26 mouse cellular contexts compared by ENCODE assay signal in genomic region chr3:34753557-34753956, GRCm38 (mm10).
A peak's percentile ranks its signal among the peaks of the same experiment; 100 is the strongest.
DNase-seq lines count a peak whose midpoint lies in the region; ATAC-seq and TF ChIP-seq lines count a peak whose summit lies in the region.
"Had no signal": no experiment of that assay in that cellular context is flagged by ENCODE, and none has a peak within 500 bp of the region (broad histone marks: within the 10 kb centered on the region; RNA-seq: fewer than 3 reads in every experiment).

No protein-coding gene starts in this region.

- no peak overlapping the region; the same call in 1 of the 2 replicates for H3K4me2 ChIP-seq in stomach, postnatal 0 days (replicated peaks; ENCODE audit: low read depth)
- H3K4me2 ChIP-seq: heart, embryonic 15.5 days; hindbrain, embryonic 15.5 days had no signal

- H3K9ac ChIP-seq in stomach, postnatal 0 days (ENCODE audit: low read length): no peak overlapping the region
- H3K9ac ChIP-seq: heart, embryonic 15.5 days; hindbrain, embryonic 15.5 days; liver, embryonic 14.5 days had no signal

- ATAC-seq in stomach, postnatal 0 days (ENCODE audit: low FRiP score, low TSS enrichment): peak; percentile 54; the same call in 1 of the 2 replicates
- ATAC-seq: CD4-positive, CD25-positive, alpha-beta regulatory T cell, adult 4 months; forebrain, embryonic 16.5 days had no signal

- H3K27me3 ChIP-seq in stomach, postnatal 0 days (ENCODE audit: control insufficient read depth, insufficient read depth, low read length): no peaks in the 10 kb centered on the region
- H3K27me3 ChIP-seq: heart, embryonic 15.5 days; hindbrain, embryonic 15.5 days had no signal

- no peak for TF ChIP-seq EP300 in stomach, postnatal 0 days (optimal IDR thresholded peaks at IDR 0.05)

- peak; percentile 30 for DNase-seq in embryo, embryonic 10 days (ENCODE audit: low spot score)
- no peak for DNase-seq in embryo, embryonic 11 days
- DNase-seq in urinary bladder, postnatal 14 days (ENCODE audit: low spot score): peak; percentile 33
- DNase-seq in urinary bladder, postnatal 4 days (ENCODE audit: low spot score in 2 of 2): no peak
- DNase-seq in lung, postnatal 25 days (ENCODE audit: low spot score): peak; percentile 79
- peak; percentile 39 for DNase-seq in stomach, postnatal 0 days (ENCODE audit: low spot score)
- DNase-seq in spleen, postnatal 4 days (ENCODE audit: low spot score in 2 of 2): no peak
- DNase-seq in left cerebral cortex, postnatal 14 days (ENCODE audit: low spot score in 2 of 2): no peak
- DNase-seq: adrenal gland, postnatal 25 days; cerebellum, adult 11-12 months; cerebellum, postnatal 25 days; gastrocnemius, postnatal 25 days; heart, postnatal 4 days; kidney, adult 2 months; kidney, postnatal 10 days; left cerebral cortex, postnatal 4 days; right cerebral cortex, postnatal 14 days; spleen, adult 18-20 months; thymus, postnatal 14 days had no signal

- no peaks in the 10 kb centered on the region for H3K9me3 ChIP-seq in stomach, postnatal 0 days (ENCODE audit: control insufficient read depth, low read length)
- H3K9me3 ChIP-seq: heart, embryonic 15.5 days; hindbrain, embryonic 15.5 days; midbrain, embryonic 10.5 days had no signal

- no peaks in the 10 kb centered on the region for H3K36me3 ChIP-seq in stomach, postnatal 0 days (ENCODE audit: control insufficient read depth, insufficient read depth, low read length)
- H3K36me3 ChIP-seq: heart, embryonic 15.5 days; hindbrain, embryonic 15.5 days; midbrain, embryonic 10.5 days had no signal

- no peak overlapping the region for H3K4me3 ChIP-seq in stomach, postnatal 0 days (ENCODE audit: low read depth, low read length)
- H3K4me3 ChIP-seq: heart, embryonic 15.5 days; hindbrain, embryonic 15.5 days; layer of hippocampus, adult 2 months; midbrain, embryonic 10.5 days had no signal

- intact Hi-C loops in left cerebral cortex, postnatal 14 days (cut with DNase I): no loop called here

- no peak overlapping the region for H3K27ac ChIP-seq in stomach, postnatal 0 days (replicated peaks)
- H3K27ac ChIP-seq: heart, embryonic 15.5 days; hindbrain, embryonic 15.5 days; layer of hippocampus, adult 2 months; liver, embryonic 14.5 days; midbrain, embryonic 10.5 days had no signal

- H3K4me1 ChIP-seq in stomach, postnatal 0 days (replicated peaks; ENCODE audit: control insufficient read depth, insufficient read depth): no peaks in the 10 kb centered on the region
- H3K4me1 ChIP-seq: heart, embryonic 15.5 days; hindbrain, embryonic 15.5 days had no signal

- TF ChIP-seq CTCF in stomach, postnatal 0 days (IDR thresholded peaks at IDR 0.05; ENCODE audit: low read depth): no peak

- 11% methylated on average over 8 of the region's 8 CpGs for WGBS in stomach, postnatal 0 days

Comparison
In these comparisons a context has a peak if more than half of its experiments do, and no peak if none do; other contexts are left out.
1. DNase-seq: peak in embryo, embryonic 10 days (single experiment), urinary bladder, postnatal 14 days (single experiment), lung, postnatal 25 days (single experiment) and stomach, postnatal 0 days (single experiment); none in embryo, embryonic 11 days (single experiment), urinary bladder, postnatal 4 days (0 of 2), spleen, postnatal 4 days (0 of 2) and left cerebral cortex, postnatal 14 days (0 of 2).